Mouse (Mus musculus) hindbrain, embryonic 12.5 days (tissue): ENCODE results near the gene Ssr2. TPM values are rescaled to one million over a fixed set of nuclear protein-coding genes. Genes with fewer than 3 reads are reported as not detected.

Experiments
- ATAC-seq: fragments of 200-750 bp; cut with Nextera tagmentation; 2 replicates; pipeline ENCODE4 v1.8.0; 2017; ENCODE audit warnings: moderate TSS enrichment; ENCODE audit not compliant: low FRiP score
- H3K27ac ChIP-seq: fragments of 300-500 bp; sonication (generic); 2 replicates; pipeline ENCODE4 v1.5.1; 2016; ENCODE audit warnings: mild to moderate bottlenecking
- H3K27me3 ChIP-seq: fragments of 300-500 bp; sonication (generic); 2 replicates; pipeline ENCODE4 v1.6.1; 2016; ENCODE audit warnings: mild to moderate bottlenecking
- H3K36me3 ChIP-seq: fragments of 300-500 bp; sonication (generic); 2 replicates; pipeline ENCODE4 v1.6.1; 2016; ENCODE audit warnings: mild to moderate bottlenecking
- H3K4me1 ChIP-seq: fragments of 300-500 bp; sonication (generic); 2 replicates; pipeline ENCODE4 v1.6.1; 2016
- H3K4me2 ChIP-seq: fragments of 300-500 bp; sonication (generic); replicated peaks from 2 replicates; pipeline ENCODE4 v1.6.1; 2016; ENCODE audit warnings: mild to moderate bottlenecking
- H3K4me3 ChIP-seq: fragments of 300-500 bp; sonication (generic); 2 replicates; pipeline ENCODE4 v1.5.1; 2016; ENCODE audit warnings: mild to moderate bottlenecking
- H3K9ac ChIP-seq: fragments of 300-500 bp; sonication (generic); 2 replicates; pipeline ENCODE4 v1.6.1; 2016; ENCODE audit warnings: mild to moderate bottlenecking, moderate library complexity
- H3K9me3 ChIP-seq: fragments of 300-500 bp; sonication (generic); replicated peaks from 2 replicates; pipeline ENCODE4 v1.6.1; 2016; ENCODE audit warnings: mild to moderate bottlenecking
- WGBS: fragments of 180-500 bp; shearing (Covaris S2); methylation state at CpG from one replicate; pipeline ENCODE4 v1.1.7; 2016; 5-methylcytosine and 5-hydroxymethylcytosine counted together
- polyA plus RNA-seq: library from polyadenylated mRNA; unstranded; fragments of >200 nt; fragmentation: Nextera tagmentation; extraction: Ambion mirVana; gene quantifications from 2 replicates; pipeline ENCODE4 v1.2.1, GENCODE M21; 2016

Ssr2 gene
- polyA plus RNA-seq, 1 experiment from 2014 or later = 155 TPM

- no peak for ATAC-seq
- Histone ChIP-seq H3K27ac (peak overlapping the region; percentile 98), H3K4me3 (peak overlapping the region; percentile 78), H3K9me3 (no peaks in the 10 kb centered on the region), H3K4me2 (peak overlapping the region; percentile 79), H3K4me1 (peaks cover 53% of the 10 kb centered on the region), H3K36me3 (peaks cover 14% of the 10 kb centered on the region; the same call in 1 of the 2 replicates), H3K9ac (peak overlapping the region; percentile 89), H3K27me3 (no peaks in the 10 kb centered on the region)
- 2% methylated on average over 15 of the region's 15 CpGs for WGBS
Measured at GRCm38 (mm10) chr3:88623346-88624135, 47.9 kb downstream of the Ssr2 start.

- Histone ChIP-seq H3K4me3 (peak overlapping the region; percentile 78), H3K27me3 (no peaks in the 10 kb centered on the region), H3K9me3 (no peaks in the 10 kb centered on the region), H3K9ac (peak overlapping the region; percentile 89), H3K4me1 (peaks cover 61% of the 10 kb centered on the region), H3K4me2 (peak overlapping the region; percentile 79), H3K36me3 (peaks cover 19% of the 10 kb centered on the region), H3K27ac (peak overlapping the region; percentile 98)
- 17% methylated on average over 4 of the region's 4 CpGs for WGBS
- no peak for ATAC-seq
Measured at GRCm38 (mm10) chr3:88624324-88624723, 48.6 kb downstream of the Ssr2 start.

GRCm38 (mm10) chr3:88624951-88625350, 49.3 kb downstream of the Ssr2 start:
- Histone ChIP-seq H3K27ac (peak overlapping the region; percentile 98), H3K36me3 (peaks cover 25% of the 10 kb centered on the region), H3K27me3 (no peaks in the 10 kb centered on the region), H3K4me1 (peaks cover 62% of the 10 kb centered on the region), H3K4me3 (peak overlapping the region; percentile 78), H3K9me3 (no peaks in the 10 kb centered on the region), H3K4me2 (peak overlapping the region; percentile 79), H3K9ac (peak overlapping the region; percentile 89)
- 42% methylated on average over 2 of the region's 2 CpGs for WGBS
- ATAC-seq = no peak

- no peak for ATAC-seq
- Histone ChIP-seq H3K36me3 (peaks cover 31% of the 10 kb centered on the region), H3K9me3 (no peaks in the 10 kb centered on the region), H3K4me1 (peaks cover 60% of the 10 kb centered on the region), H3K4me3 (no peak overlapping the region), H3K27me3 (no peaks in the 10 kb centered on the region), H3K9ac (peak overlapping the region; percentile 89), H3K4me2 (peak overlapping the region; percentile 79), H3K27ac (peak overlapping the region; percentile 98; the same call in 1 of the 2 replicates)
- WGBS = 93% methylated on average over 7 of the region's 7 CpGs
Measured at GRCm38 (mm10) chr3:88625531-88625930, 49.9 kb downstream of the Ssr2 start.

- Histone ChIP-seq H3K27ac (peak overlapping the region; percentile 63; the same call in 1 of the 2 replicates), H3K4me3 (peak overlapping the region; percentile 4; the same call in 1 of the 2 replicates), H3K36me3 (peaks cover 39% of the 10 kb centered on the region), H3K27me3 (no peaks in the 10 kb centered on the region), H3K9ac (peak overlapping the region; percentile 44), H3K4me1 (peaks cover 63% of the 10 kb centered on the region), H3K9me3 (no peaks in the 10 kb centered on the region), H3K4me2 (peak overlapping the region; percentile 24; the same call in 1 of the 2 replicates)
- no peak for ATAC-seq
- 62% methylated on average over 7 of the region's 7 CpGs for WGBS
Measured at GRCm38 (mm10) chr3:88626316-88626715, 50.6 kb downstream of the Ssr2 start.

GRCm38 (mm10) chr3:88627114-88627513, 51.4 kb downstream of the Ssr2 start:
- H3K27me3 ChIP-seq = no peaks in the 10 kb centered on the region
- no peak overlapping the region for H3K4me3 ChIP-seq
- no peaks in the 10 kb centered on the region for H3K9me3 ChIP-seq
- 76% methylated on average over 4 of the region's 4 CpGs for WGBS
- H3K36me3 ChIP-seq = peaks cover 47% of the 10 kb centered on the region
- ATAC-seq = no peak
- H3K4me1 ChIP-seq = peaks cover 63% of the 10 kb centered on the region
- no peak overlapping the region; the same call in 1 of the 2 replicates for H3K9ac ChIP-seq
- no peak overlapping the region for H3K27ac ChIP-seq
- no peak overlapping the region for H3K4me2 ChIP-seq

GRCm38 (mm10) chr3:88627535-88627934, 51.9 kb downstream of the Ssr2 start:
- no peak for ATAC-seq
- no peak overlapping the region for H3K4me2 ChIP-seq
- peaks cover 63% of the 10 kb centered on the region for H3K4me1 ChIP-seq
- H3K27me3 ChIP-seq = no peaks in the 10 kb centered on the region
- no peak overlapping the region; the same call in 1 of the 2 replicates for H3K9ac ChIP-seq
- no peak overlapping the region for H3K4me3 ChIP-seq
- no peak overlapping the region for H3K27ac ChIP-seq
- WGBS = 93% methylated on average over 2 of the region's 2 CpGs
- peaks cover 51% of the 10 kb centered on the region for H3K36me3 ChIP-seq
- H3K9me3 ChIP-seq = no peaks in the 10 kb centered on the region

- Histone ChIP-seq H3K27me3 (no peaks in the 10 kb centered on the region), H3K4me2 (no peak overlapping the region), H3K9ac (no peak overlapping the region), H3K4me1 (peaks cover 59% of the 10 kb centered on the region), H3K9me3 (no peaks in the 10 kb centered on the region), H3K4me3 (no peak overlapping the region), H3K36me3 (peaks cover 63% of the 10 kb centered on the region), H3K27ac (0 out of 2 replicates have a peak overlapping the region, but pooled peaks have one; percentile 7)
- ATAC-seq = no peak
- 82% methylated on average over 4 of the region's 4 CpGs for WGBS
Measured at GRCm38 (mm10) chr3:88628766-88629165, 53.1 kb downstream of the Ssr2 start.

DNA sequence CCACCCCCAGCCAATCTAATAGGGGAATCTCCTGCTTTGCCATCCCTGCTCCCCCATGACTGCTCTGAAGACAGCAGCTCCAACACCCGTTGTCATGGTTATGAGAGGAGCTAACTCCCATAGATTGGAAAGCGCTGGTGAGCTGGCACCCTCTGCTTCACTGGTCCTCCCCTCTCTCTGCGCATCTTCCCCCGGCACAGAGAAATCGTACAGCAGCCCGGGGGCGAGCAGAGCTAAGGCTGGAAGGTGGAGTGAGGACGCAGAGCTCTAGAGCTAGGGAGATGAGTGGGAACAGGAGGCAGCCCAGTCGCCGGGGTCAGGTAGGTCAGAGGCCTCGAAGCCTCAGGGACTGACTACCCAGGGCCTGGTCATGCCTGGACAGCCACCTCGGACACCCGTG, 53.6 kb downstream of the Ssr2 start:
- no peak overlapping the region for H3K27ac ChIP-seq

DNA sequence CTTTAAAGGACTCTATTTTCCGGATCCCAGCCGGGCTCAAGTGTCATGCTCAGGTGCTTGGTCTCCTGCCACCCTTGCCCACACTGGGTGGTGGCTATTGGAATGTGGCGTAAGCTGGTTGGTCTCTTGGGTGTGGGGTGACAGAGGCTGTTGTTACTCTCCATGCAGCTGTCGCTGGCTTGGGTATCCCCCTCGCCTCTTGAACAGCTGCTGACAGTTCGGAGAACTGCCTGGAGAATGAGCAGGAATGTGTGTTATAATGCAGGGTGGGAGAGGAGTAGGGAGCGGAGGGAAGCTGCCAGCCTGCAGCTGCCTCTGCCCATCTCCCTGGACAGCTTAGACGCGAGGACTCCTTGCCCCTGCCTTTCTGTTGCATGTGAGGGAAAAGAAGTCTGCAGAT, 54.3 kb downstream of the Ssr2 start:
- 76% methylated on average over 9 of the region's 9 CpGs for WGBS

More for the DNA sequence above, 53.6 kb downstream of the Ssr2 start:
- no peak for ATAC-seq
- Histone ChIP-seq H3K9me3 (no peaks in the 10 kb centered on the region), H3K36me3 (peaks cover 68% of the 10 kb centered on the region), H3K27me3 (no peaks in the 10 kb centered on the region), H3K4me3 (no peak overlapping the region), H3K4me2 (no peak overlapping the region), H3K9ac (peak overlapping the region; percentile 32; the same call in 1 of the 2 replicates), H3K4me1 (peaks cover 54% of the 10 kb centered on the region)
- 73% methylated on average over 13 of the region's 13 CpGs for WGBS

GRCm38 (mm10) chr3:88630849-88631341, 55.2 kb downstream of the Ssr2 start:
- H3K4me2 ChIP-seq = no peak overlapping the region
- ATAC-seq = no peak
- H3K36me3 ChIP-seq = peaks cover 82% of the 10 kb centered on the region
- no peak overlapping the region for H3K9ac ChIP-seq
- no peak overlapping the region for H3K4me3 ChIP-seq
- 71% methylated on average over 6 of the region's 6 CpGs for WGBS
- no peaks in the 10 kb centered on the region for H3K27me3 ChIP-seq
- 0 out of 2 replicates have a peak overlapping the region, but pooled peaks have one; percentile 1 for H3K27ac ChIP-seq
- H3K9me3 ChIP-seq = no peaks in the 10 kb centered on the region
- H3K4me1 ChIP-seq = peaks cover 38% of the 10 kb centered on the region

More for the DNA sequence above, 54.3 kb downstream of the Ssr2 start:
- Histone ChIP-seq H3K4me2 (no peak overlapping the region), H3K4me1 (peaks cover 47% of the 10 kb centered on the region), H3K9ac (no peak overlapping the region), H3K9me3 (no peaks in the 10 kb centered on the region), H3K27me3 (no peaks in the 10 kb centered on the region), H3K4me3 (no peak overlapping the region), H3K27ac (no peak overlapping the region), H3K36me3 (peaks cover 76% of the 10 kb centered on the region)
- ATAC-seq = no peak

- Histone ChIP-seq H3K9me3 (no peaks in the 10 kb centered on the region), H3K36me3 (peaks cover 87% of the 10 kb centered on the region), H3K4me3 (no peak overlapping the region), H3K4me2 (no peak overlapping the region), H3K27ac (no peak overlapping the region), H3K4me1 (peaks cover 26% of the 10 kb centered on the region), H3K27me3 (no peaks in the 10 kb centered on the region), H3K9ac (no peak overlapping the region)
- no peak for ATAC-seq
- 78% methylated on average over 12 of the region's 12 CpGs for WGBS
Measured at GRCm38 (mm10) chr3:88631921-88632587, 56.4 kb downstream of the Ssr2 start.
